Mouse (Mus musculus) limb, embryonic 11.5 days (tissue): ENCODE results near the gene Phpt1. TPM values are rescaled to one million over a fixed set of nuclear protein-coding genes. Genes with fewer than 3 reads are reported as not detected.

Source experiments
- ATAC-seq: fragments of 200-750 bp; cut with Nextera tagmentation; 2 replicates; pipeline ENCODE4 v1.8.0; 2017; ENCODE audit warnings: low read depth; ENCODE audit not compliant: insufficient number of reproducible peaks, low FRiP score, low TSS enrichment
- DNase-seq: peaks from one replicate; pipeline ENCODE4 v3.0.0-alpha.2; 2015; ENCODE audit warnings: low spot score
- H3K27ac ChIP-seq: fragments of 300-500 bp; sonication (generic); replicated peaks from 2 replicates; pipeline ENCODE4 v1.5.1; 2014; ENCODE audit warnings: low read depth, mild to moderate bottlenecking, low read length
- H3K27me3 ChIP-seq: fragments of 300-500 bp; sonication (generic); 2 replicates; pipeline ENCODE4 v1.6.1; 2014; ENCODE audit warnings: mild to moderate bottlenecking, low read length, mixed read lengths; ENCODE audit not compliant: control insufficient read depth, insufficient read depth
- H3K36me3 ChIP-seq: fragments of 300-500 bp; sonication (generic); 2 replicates; pipeline ENCODE4 v1.6.1; 2014; ENCODE audit warnings: mild to moderate bottlenecking, low read length, moderate library complexity, mixed read lengths; ENCODE audit not compliant: control insufficient read depth, insufficient read depth
- H3K4me1 ChIP-seq: fragments of 300-500 bp; sonication (generic); 2 replicates; pipeline ENCODE4 v1.6.1; 2014; ENCODE audit warnings: low read length, mixed read lengths; ENCODE audit not compliant: control insufficient read depth, insufficient read depth
- H3K4me2 ChIP-seq: fragments of 300-500 bp; sonication (generic); 2 replicates; pipeline ENCODE4 v1.6.1; 2014; ENCODE audit warnings: low read depth, mild to moderate bottlenecking, moderate library complexity; ENCODE audit not compliant: severe bottlenecking
- H3K4me3 ChIP-seq: fragments of 300-500 bp; sonication (generic); 2 replicates; pipeline ENCODE4 v1.5.1; 2014; ENCODE audit warnings: low read depth, low read length
- H3K9ac ChIP-seq: fragments of 300-500 bp; sonication (generic); 2 replicates; pipeline ENCODE4 v1.6.1; 2014; ENCODE audit warnings: mild to moderate bottlenecking, low read length
- H3K9me3 ChIP-seq: fragments of 300-500 bp; sonication (generic); 2 replicates; pipeline ENCODE4 v1.6.1; 2016; ENCODE audit warnings: low read length; ENCODE audit not compliant: control insufficient read depth
- WGBS: fragments of 180-500 bp; shearing (Covaris S2); extraction: QIAGEN DNeasy Blood & Tissue Kit; methylation state at CpG from one replicate; pipeline ENCODE4 v1.1.7; 2014; 5-methylcytosine and 5-hydroxymethylcytosine counted together
- polyA plus RNA-seq: library from polyadenylated mRNA; unstranded; fragments of >200 nt; fragmentation: Nextera tagmentation; extraction: Ambion mirVana; gene quantifications from 2 replicates; pipeline ENCODE4 v1.2.1, GENCODE M21; 2014

Gene Phpt1
- polyA plus RNA-seq, 1 experiment from 2014 or later = 162 TPM

GRCm38 (mm10) chr2:25534178-25534865, 40.7 kb downstream of the Phpt1 start:
- Histone ChIP-seq H3K4me3 (no peak overlapping the region), H3K27ac (no peak overlapping the region), H3K9me3 (no peaks in the 10 kb centered on the region), H3K9ac (no peak overlapping the region), H3K27me3 (no peaks in the 10 kb centered on the region), H3K36me3 (peaks cover 16% of the 10 kb centered on the region), H3K4me2 (no peak overlapping the region), H3K4me1 (no peaks in the 10 kb centered on the region)
- no peak for DNase-seq
- ATAC-seq = no peak
- 90% methylated on average over 3 of the region's 3 CpGs for WGBS

GRCm38 (mm10) chr2:25533707-25534106, 41.3 kb downstream of the Phpt1 start:
- Histone ChIP-seq H3K9ac (no peak overlapping the region), H3K27ac (no peak overlapping the region), H3K9me3 (no peaks in the 10 kb centered on the region), H3K36me3 (peaks cover 18% of the 10 kb centered on the region), H3K4me1 (no peaks in the 10 kb centered on the region), H3K4me2 (no peak overlapping the region), H3K4me3 (no peak overlapping the region), H3K27me3 (no peaks in the 10 kb centered on the region)
- WGBS = 93% methylated on average over 2 of the region's 2 CpGs
- DNase-seq = no peak
- ATAC-seq = no peak

GRCm38 (mm10) chr2:25526510-25527302, 48.3 kb downstream of the Phpt1 start:
- Histone ChIP-seq H3K4me1 (no peaks in the 10 kb centered on the region), H3K27ac (no peak overlapping the region), H3K4me2 (no peak overlapping the region), H3K9me3 (no peaks in the 10 kb centered on the region), H3K27me3 (no peaks in the 10 kb centered on the region), H3K36me3 (peaks cover 52% of the 10 kb centered on the region), H3K4me3 (no peak overlapping the region), H3K9ac (no peak overlapping the region)
- WGBS = 89% methylated on average over 9 of the region's 9 CpGs
- DNase-seq (no peak), ATAC-seq (no peak)

Other genes starting within 250 kb of the Phpt1 start
- 81.9 and 97.6 TPM in 2 replicates for gene Man1b1, start 242.9 kb downstream of the Phpt1 start, polyA plus RNA-seq
- gene Dpp7, start 218.9 kb downstream of the Phpt1 start, polyA plus RNA-seq = 16.6 and 18.8 TPM in 2 replicates
- gene Uap1l1, start 209.5 kb downstream of the Phpt1 start, polyA plus RNA-seq = 8.9 and 9.1 TPM in 2 replicates
- gene Sapcd2, start 202.9 kb downstream of the Phpt1 start, polyA plus RNA-seq = 63.0 and 69.4 TPM in 2 replicates
- gene Entpd2, start 179.3 kb downstream of the Phpt1 start, polyA plus RNA-seq = not detected in 2 replicates
- gene Npdc1, start 175.9 kb downstream of the Phpt1 start, polyA plus RNA-seq = 6.1 and 6.8 TPM in 2 replicates
- not detected in 2 replicates for gene Fut7, start 152.0 kb downstream of the Phpt1 start, polyA plus RNA-seq
- 3.1 and 3.8 TPM in 2 replicates for gene Abca2, start 146.5 kb downstream of the Phpt1 start, polyA plus RNA-seq
- 0.81 TPM in 1 of 2 replicates, not detected in the other for gene Clic3, start 118.4 kb downstream of the Phpt1 start, polyA plus RNA-seq
- gene Paxx, start 114.1 kb downstream of the Phpt1 start, polyA plus RNA-seq = 15.0 and 18.1 TPM in 2 replicates
- not detected in 2 replicates for gene Ptgds, start 105.2 kb downstream of the Phpt1 start, polyA plus RNA-seq
- not detected in 2 replicates for gene Lcn12, start 81.3 kb downstream of the Phpt1 start, polyA plus RNA-seq
- gene Fbxw5, start 74.5 kb downstream of the Phpt1 start, polyA plus RNA-seq = 68.0 and 72.3 TPM in 2 replicates
- 5.6 and 5.8 TPM in 2 replicates for gene C8g, start 73.5 kb downstream of the Phpt1 start, polyA plus RNA-seq
- 40.0 and 40.6 TPM in 2 replicates for gene Traf2, start 28.3 kb downstream of the Phpt1 start, polyA plus RNA-seq
- 324 and 330 TPM in 2 replicates for gene Edf1, start 17.4 kb downstream of the Phpt1 start, polyA plus RNA-seq
- 3.1 and 7.0 TPM in 2 replicates for gene Mamdc4, start 379 bp downstream of the Phpt1 start, polyA plus RNA-seq
- gene Ajm1, start 6.5 kb upstream of the Phpt1 start, polyA plus RNA-seq = 0.04 TPM in 1 of 2 replicates, not detected in the other
- gene Rabl6, start 33.3 kb upstream of the Phpt1 start, polyA plus RNA-seq = 59.3 and 65.6 TPM in 2 replicates
- gene Ccdc183, start 42.5 kb upstream of the Phpt1 start, polyA plus RNA-seq = 0.15 and 0.16 TPM in 2 replicates
- gene Tmem141, start 46.8 kb upstream of the Phpt1 start, polyA plus RNA-seq = 18.7 and 20.7 TPM in 2 replicates
- 0.35 and 0.54 TPM in 2 replicates for gene Fcna, start 52.8 kb upstream of the Phpt1 start, polyA plus RNA-seq
- not detected in 2 replicates for gene Lcn8, start 77.9 kb upstream of the Phpt1 start, polyA plus RNA-seq
- gene Lcn5, start 82.7 kb upstream of the Phpt1 start, polyA plus RNA-seq = not detected in 2 replicates
- not detected in 2 replicates for gene Lcn6, start 101.6 kb upstream of the Phpt1 start, polyA plus RNA-seq
- not detected in 2 replicates for gene Lcn10, start 107.5 kb upstream of the Phpt1 start, polyA plus RNA-seq
- gene Obp2a, start 124.8 kb upstream of the Phpt1 start, polyA plus RNA-seq = not detected in 2 replicates
- 73.9 and 79.2 TPM in 2 replicates for gene Bmyc, start 131.5 kb upstream of the Phpt1 start, polyA plus RNA-seq
- gene Obp2b, start 161.8 kb upstream of the Phpt1 start, polyA plus RNA-seq = not detected in 2 replicates
- gene Lcn3, start 190.3 kb upstream of the Phpt1 start, polyA plus RNA-seq = not detected in 2 replicates
- not detected in 2 replicates for gene Lcn11, start 201.8 kb upstream of the Phpt1 start, polyA plus RNA-seq
- gene Gm13539, start 207.0 kb upstream of the Phpt1 start, polyA plus RNA-seq = 0.37 and 0.60 TPM in 2 replicates
- gene Glt6d1, start 240.6 kb upstream of the Phpt1 start, polyA plus RNA-seq = not detected in 2 replicates
- not detected in 2 replicates for gene Lcn9, start 247.9 kb upstream of the Phpt1 start, polyA plus RNA-seq